Mouse (Mus musculus) intestine, embryonic 14.5 days (tissue): ENCODE data around the gene Ahsa1. TPM values are rescaled to one million over a fixed set of nuclear protein-coding genes. Genes with fewer than 3 reads are reported as not detected.

ENCODE experiments used
- ATAC-seq: fragments of 200-750 bp; cut with Nextera tagmentation; replicated peaks from 2 replicates; pipeline ENCODE4 v1.8.0; 2017; ENCODE audit warnings: low read depth, moderate number of reproducible peaks, moderate TSS enrichment, moderate library complexity; ENCODE audit not compliant: low FRiP score, low TSS enrichment
- DNase-seq: peaks from one replicate; pipeline ENCODE4 v3.0.0-alpha.2; 2018; ENCODE audit warnings: low spot score
- H3K27ac ChIP-seq: fragments of 300-500 bp; sonication (generic); 2 replicates; pipeline ENCODE4 v1.5.1; 2014; ENCODE audit warnings: low read depth, mild to moderate bottlenecking, control low read depth
- H3K27me3 ChIP-seq: fragments of 300-500 bp; sonication (generic); replicated peaks from 2 replicates; pipeline ENCODE4 v1.6.1; 2014; ENCODE audit warnings: low read length, control low read depth; ENCODE audit not compliant: control insufficient read depth, insufficient read depth
- H3K36me3 ChIP-seq: fragments of 300-500 bp; sonication (generic); 2 replicates; pipeline ENCODE4 v1.6.1; 2014; ENCODE audit warnings: low read length, control low read depth; ENCODE audit not compliant: control insufficient read depth, insufficient read depth
- H3K4me1 ChIP-seq: fragments of 300-500 bp; sonication (generic); replicated peaks from 2 replicates; pipeline ENCODE4 v1.6.1; 2014; ENCODE audit warnings: low read length, control low read depth, mixed read lengths; ENCODE audit not compliant: control insufficient read depth, insufficient read depth
- H3K4me2 ChIP-seq: fragments of 300-500 bp; sonication (generic); 2 replicates; pipeline ENCODE4 v1.6.1; 2014; ENCODE audit warnings: low read length
- H3K4me3 ChIP-seq: fragments of 300-500 bp; sonication (generic); 2 replicates; pipeline ENCODE4 v1.5.1; 2014; ENCODE audit warnings: low read depth, low read length, control low read depth, mixed read lengths
- H3K9ac ChIP-seq: fragments of 300-500 bp; sonication (generic); 2 replicates; pipeline ENCODE4 v1.6.1; 2014; ENCODE audit warnings: mild to moderate bottlenecking, low read length
- H3K9me3 ChIP-seq: fragments of 300-500 bp; sonication (generic); 2 replicates; pipeline ENCODE4 v1.6.1; 2016; ENCODE audit warnings: low read length, control low read depth; ENCODE audit not compliant: control insufficient read depth
- WGBS: fragments of 180-500 bp; shearing (Covaris S2); extraction: QIAGEN DNeasy Blood & Tissue Kit; methylation state at CpG from one replicate; pipeline ENCODE4 v1.1.7; 2014; 5-methylcytosine and 5-hydroxymethylcytosine counted together
- polyA plus RNA-seq: library from polyadenylated mRNA; unstranded; fragments of >200 nt; fragmentation: Nextera tagmentation; extraction: Ambion mirVana; gene quantifications from 2 replicates; pipeline ENCODE4 v1.2.1, GENCODE M21; 2014

Gene Ahsa1
- 205 and 207 TPM in 2 replicates for polyA plus RNA-seq

GRCm38 (mm10) chr12:87266108-87266826, at the start of gene Ahsa1, which contains the start of gene Vipas39:
Ahsa1 (plus strand) TSS chr12:87266479.
Vipas39 (minus strand) TSS chr12:87266256.
- Histone ChIP-seq H3K4me3 (peak within 1 kb of the TSS; percentile 72), H3K9me3 (no peaks in the 10 kb centered on the region), H3K4me2 (peak within 1 kb of the TSS; percentile 84), H3K9ac (peak within 1 kb of the TSS; percentile 78), H3K36me3 (peaks cover 58% of the 10 kb centered on the region), H3K27ac (peak within 1 kb of the TSS; percentile 77), H3K4me1 (peaks cover 16% of the 10 kb centered on the region), H3K27me3 (no peaks in the 10 kb centered on the region)
- peak; percentile 95 for ATAC-seq
- under 1% methylated on average over 31 of the region's 31 CpGs for WGBS
- peak; percentile 96 for DNase-seq

- no peak overlapping the region for H3K4me3 ChIP-seq
- no peaks in the 10 kb centered on the region for H3K4me1 ChIP-seq
- H3K36me3 ChIP-seq, result no peaks in the 10 kb centered on the region
- no peak for ATAC-seq
- no peak overlapping the region for H3K27ac ChIP-seq
- no peak overlapping the region for H3K9ac ChIP-seq
- H3K27me3 ChIP-seq, result no peaks in the 10 kb centered on the region
- peak; percentile 10 for DNase-seq
- no peaks in the 10 kb centered on the region for H3K9me3 ChIP-seq
- no peak overlapping the region for H3K4me2 ChIP-seq
Observed at GRCm38 (mm10) chr12:87217596-87217995, 48.7 kb upstream of the Ahsa1 start.

- no peak for ATAC-seq
- peak; percentile 52 for DNase-seq
- Histone ChIP-seq H3K36me3 (no peaks in the 10 kb centered on the region), H3K9ac (no peak overlapping the region), H3K27me3 (no peaks in the 10 kb centered on the region), H3K4me2 (no peak overlapping the region), H3K9me3 (no peaks in the 10 kb centered on the region), H3K4me1 (no peaks in the 10 kb centered on the region), H3K27ac (no peak overlapping the region), H3K4me3 (no peak overlapping the region)
- 48% methylated on average over 7 of the region's 7 CpGs for WGBS
Observed at GRCm38 (mm10) chr12:87219362-87219761, 46.9 kb upstream of the Ahsa1 start.

- no peak for DNase-seq
- no peak overlapping the region for H3K9ac ChIP-seq
- WGBS, result 73% methylated on average over 10 of the region's 10 CpGs
Observed at GRCm38 (mm10) chr12:87224950-87225349, 41.3 kb upstream of the Ahsa1 start.

GRCm38 (mm10) chr12:87226801-87227200, 39.5 kb upstream of the Ahsa1 start:
- DNase-seq (no peak), ATAC-seq (no peak)
- Histone ChIP-seq H3K27ac (no peak overlapping the region), H3K9me3 (no peaks in the 10 kb centered on the region), H3K4me2 (no peak overlapping the region), H3K4me1 (no peaks in the 10 kb centered on the region), H3K27me3 (no peaks in the 10 kb centered on the region), H3K4me3 (no peak overlapping the region), H3K9ac (no peak overlapping the region), H3K36me3 (no peaks in the 10 kb centered on the region)
- WGBS, result 63% methylated on average over 7 of the region's 7 CpGs

More at GRCm38 (mm10) chr12:87224950-87225349, 41.3 kb upstream of the Ahsa1 start:
- Histone ChIP-seq H3K9me3 (no peaks in the 10 kb centered on the region), H3K4me3 (no peak overlapping the region), H3K36me3 (no peaks in the 10 kb centered on the region), H3K4me1 (no peaks in the 10 kb centered on the region), H3K27ac (no peak overlapping the region), H3K4me2 (no peak overlapping the region), H3K27me3 (no peaks in the 10 kb centered on the region)
- ATAC-seq, result no peak

- H3K27ac ChIP-seq, result no peak overlapping the region
- no peak for DNase-seq
- no peak overlapping the region for H3K4me2 ChIP-seq
- no peaks in the 10 kb centered on the region for H3K9me3 ChIP-seq
- no peaks in the 10 kb centered on the region for H3K36me3 ChIP-seq
- H3K4me1 ChIP-seq, result no peaks in the 10 kb centered on the region
- no peak overlapping the region for H3K9ac ChIP-seq
- 83% methylated on average over 2 of the region's 2 CpGs for WGBS
- no peaks in the 10 kb centered on the region for H3K27me3 ChIP-seq
- no peak for ATAC-seq
- no peak overlapping the region for H3K4me3 ChIP-seq
Observed at GRCm38 (mm10) chr12:87229633-87230032, 36.6 kb upstream of the Ahsa1 start.

- no peak for ATAC-seq
- Histone ChIP-seq H3K4me2 (no peak overlapping the region), H3K9ac (no peak overlapping the region), H3K4me3 (no peak overlapping the region), H3K4me1 (no peaks in the 10 kb centered on the region), H3K27ac (no peak overlapping the region), H3K9me3 (no peaks in the 10 kb centered on the region), H3K36me3 (no peaks in the 10 kb centered on the region), H3K27me3 (no peaks in the 10 kb centered on the region)
- no peak for DNase-seq
Observed at GRCm38 (mm10) chr12:87230379-87230895, 35.8 kb upstream of the Ahsa1 start.

- H3K27ac ChIP-seq, result no peak overlapping the region
- H3K4me3 ChIP-seq, result no peak overlapping the region
- WGBS, result 91% methylated on average over 5 of the region's 5 CpGs
- no peak overlapping the region for H3K4me2 ChIP-seq
- ATAC-seq (no peak), DNase-seq (no peak)
- no peaks in the 10 kb centered on the region for H3K9me3 ChIP-seq
- no peaks in the 10 kb centered on the region for H3K27me3 ChIP-seq
- H3K9ac ChIP-seq, result no peak overlapping the region
- H3K4me1 ChIP-seq, result no peaks in the 10 kb centered on the region
- peaks cover 38% of the 10 kb centered on the region for H3K36me3 ChIP-seq
Observed at GRCm38 (mm10) chr12:87236882-87237483, 29.3 kb upstream of the Ahsa1 start.
